Mouse (Mus musculus): ENCODE results near the gene Pxt1.

The Pxt1 gene

DNA sequence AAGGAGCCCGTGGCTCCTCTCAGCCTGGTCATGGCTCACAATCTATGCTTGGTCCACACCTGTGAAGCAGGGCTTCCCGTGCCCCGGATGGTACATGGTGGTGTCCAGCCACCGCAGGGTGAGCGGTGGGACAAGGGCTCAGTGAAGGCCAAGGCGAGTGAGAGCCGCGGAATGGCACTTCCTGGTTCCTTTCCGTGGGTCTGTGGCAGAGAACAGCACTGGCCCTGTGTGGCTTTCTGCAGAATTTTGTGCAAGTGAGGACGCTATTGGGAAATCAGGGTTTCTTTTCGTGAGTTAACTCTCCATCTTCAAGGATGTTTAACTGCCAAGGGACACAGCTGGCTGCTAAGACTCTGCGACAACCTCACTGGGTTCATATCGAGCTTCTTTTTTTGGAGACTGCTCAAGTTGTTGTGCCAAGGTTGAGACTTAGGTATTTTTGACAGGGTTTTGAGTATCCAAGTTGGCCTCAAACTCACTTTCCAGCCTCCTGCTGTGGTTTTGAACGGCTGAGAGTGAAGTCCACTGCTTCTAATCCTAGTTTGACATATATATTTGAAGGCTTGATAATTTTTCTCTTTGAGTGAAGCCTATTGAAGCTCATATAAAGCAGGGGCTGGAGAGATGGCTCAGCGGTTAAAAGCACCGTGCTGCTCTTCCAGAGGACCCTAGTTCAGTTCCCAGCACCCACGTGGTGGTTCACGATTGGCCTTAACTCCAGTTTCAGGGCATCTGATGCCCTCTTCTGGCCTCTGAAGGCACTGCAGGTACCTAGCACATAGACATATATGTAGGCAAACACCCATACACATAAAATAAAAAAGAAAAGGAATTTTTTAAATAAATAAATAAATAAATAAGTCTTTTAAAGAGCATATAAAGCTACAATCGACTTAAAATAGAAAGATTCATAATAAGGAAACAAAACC, 3.6 kb upstream of the Pxt1 start:
- DNase-seq (ENCODE audit: extremely low read depth, low read depth, low spot score), result no peak

DNA sequence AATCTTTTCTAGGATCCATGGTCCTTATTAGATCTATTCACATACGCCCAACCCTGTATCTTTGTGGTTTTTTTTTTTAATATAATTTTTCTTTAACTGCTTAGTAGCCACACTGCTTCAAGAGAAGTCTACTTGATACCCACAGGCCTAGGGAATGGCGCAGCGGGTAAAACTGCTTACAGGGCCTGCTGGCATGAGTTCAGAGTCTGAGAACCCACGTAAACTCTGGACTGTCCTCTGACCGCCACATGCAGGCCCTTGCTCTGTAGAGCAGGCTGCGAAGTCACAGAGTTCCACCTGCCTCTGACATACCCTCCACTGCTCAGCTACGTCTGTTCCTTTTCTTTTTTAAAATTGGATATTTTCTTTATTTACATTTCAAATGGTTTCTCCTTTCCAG, 841 bp upstream of the Pxt1 start:
- no peak for DNase-seq (ENCODE audit: extremely low read depth, low read depth, low spot score)

DNA sequence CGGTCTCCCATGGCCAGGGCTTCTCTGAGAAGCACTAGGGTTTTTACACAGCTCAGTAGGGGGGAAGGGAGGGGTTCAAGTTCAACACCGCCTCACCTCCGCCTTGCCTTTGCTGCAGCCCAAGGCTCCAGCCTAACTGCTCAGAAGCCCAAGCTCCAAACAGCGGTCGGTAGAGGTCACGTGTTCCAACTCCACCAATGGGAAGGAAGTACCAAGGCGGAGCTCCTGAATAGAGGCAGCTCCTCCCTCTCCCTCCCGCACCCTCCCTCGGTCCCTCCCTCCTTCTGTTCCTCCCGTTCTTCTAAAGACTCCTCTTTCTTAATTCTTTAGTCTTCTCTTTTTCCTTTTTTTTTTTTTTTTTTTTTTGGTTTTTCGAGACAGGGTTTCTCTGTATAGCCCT, 1.5 kb downstream of the Pxt1 start:
- DNase-seq (ENCODE audit: extremely low read depth, low read depth, low spot score), result no peak

DNA sequence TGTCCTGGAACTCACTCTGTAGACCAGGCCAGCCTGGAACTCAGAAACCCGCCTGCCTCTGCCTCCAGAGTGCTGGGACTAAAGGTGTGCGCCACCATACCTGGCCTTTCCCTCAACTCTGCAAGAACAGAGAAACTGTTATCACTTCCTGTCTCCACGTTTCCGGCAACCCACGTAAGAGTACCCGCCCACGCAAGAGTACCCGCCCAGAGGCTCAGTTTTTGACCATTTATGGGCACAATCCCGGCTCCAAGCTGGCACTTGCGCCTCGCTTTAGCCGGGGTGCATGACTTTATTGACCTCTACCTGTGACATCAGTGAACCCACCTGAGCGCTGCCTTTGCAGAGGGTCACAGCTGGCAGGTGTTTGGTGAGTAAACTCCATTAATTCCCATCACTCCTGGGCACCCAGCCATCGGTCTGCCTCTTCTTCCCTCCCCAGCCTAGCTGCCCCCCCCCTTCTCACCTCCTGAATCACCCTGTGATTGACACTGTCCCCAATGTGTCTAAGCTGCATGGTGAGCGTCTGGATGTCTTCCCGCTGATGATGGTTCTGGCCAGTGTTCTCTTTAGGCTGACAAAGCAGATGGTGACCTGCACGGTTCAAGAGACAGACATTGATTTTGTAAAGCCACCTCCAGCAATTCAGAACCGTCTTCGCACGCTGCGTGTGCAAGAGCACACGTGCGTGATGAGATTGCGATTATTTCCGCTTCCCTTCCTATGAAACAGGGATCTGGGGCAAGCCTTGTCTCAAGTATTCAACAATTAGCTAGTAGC, 2.7 kb downstream of the Pxt1 start:
- DNase-seq (ENCODE audit: extremely low read depth, low read depth, low spot score), result no peak

DNA sequence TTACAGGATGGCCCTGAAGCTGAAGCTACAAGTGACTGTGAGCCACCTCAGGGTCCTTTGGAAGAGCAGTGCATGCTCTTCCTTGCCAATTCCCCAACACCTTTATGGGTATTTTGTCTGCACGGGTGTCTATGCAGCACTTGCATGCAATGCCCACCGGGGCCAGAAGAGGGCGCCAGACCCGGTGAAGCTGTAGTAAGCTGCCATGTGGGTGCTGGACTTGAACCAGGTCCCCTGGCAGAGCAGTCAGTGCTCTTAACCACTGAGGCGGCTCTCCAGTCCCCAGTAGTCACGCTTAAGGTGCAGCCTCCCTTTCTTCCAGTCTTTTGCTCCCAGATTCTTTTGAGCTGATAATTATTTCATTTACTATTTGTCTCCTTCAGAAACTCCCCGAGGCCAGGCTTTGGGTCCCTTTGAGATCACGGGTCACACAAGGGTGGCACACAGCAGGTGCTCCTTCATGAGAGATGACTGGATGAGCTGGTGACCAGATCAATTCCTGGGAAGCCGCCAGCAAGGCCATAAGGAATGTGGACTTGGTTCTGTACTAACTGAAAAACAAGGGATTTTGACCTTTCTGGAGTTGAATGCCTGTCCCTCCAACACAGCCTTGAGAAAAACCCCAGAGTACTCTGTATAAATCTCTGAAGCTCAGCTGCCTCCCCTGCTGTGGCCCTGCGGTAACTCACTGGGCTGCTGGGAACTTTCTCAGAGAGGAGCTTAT, 6.9 kb downstream of the Pxt1 start:
- DNase-seq (ENCODE audit: extremely low read depth, low read depth, low spot score), result no peak

DNA sequence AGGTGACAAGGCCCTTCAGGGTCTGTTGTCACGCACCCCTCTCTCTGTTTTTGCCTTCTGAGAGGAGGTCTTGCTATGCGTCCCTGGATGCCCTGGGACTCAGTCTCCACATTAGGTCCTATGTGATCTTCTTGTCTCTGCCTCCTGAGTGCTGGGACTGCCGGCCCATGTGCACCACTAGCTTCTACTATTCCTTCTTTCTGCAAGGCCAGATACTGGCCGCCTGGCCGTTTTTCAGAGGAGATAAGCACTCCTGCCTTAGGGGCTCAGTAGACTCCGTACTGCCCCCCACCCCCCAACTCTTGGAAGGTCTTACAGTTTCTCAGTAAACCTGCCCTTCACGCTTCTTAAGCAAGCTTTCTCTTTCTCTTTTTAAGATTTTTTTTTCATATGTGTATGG, 7.5 kb downstream of the Pxt1 start:
- DNase-seq (ENCODE audit: extremely low read depth, low read depth, low spot score), result no peak

DNA sequence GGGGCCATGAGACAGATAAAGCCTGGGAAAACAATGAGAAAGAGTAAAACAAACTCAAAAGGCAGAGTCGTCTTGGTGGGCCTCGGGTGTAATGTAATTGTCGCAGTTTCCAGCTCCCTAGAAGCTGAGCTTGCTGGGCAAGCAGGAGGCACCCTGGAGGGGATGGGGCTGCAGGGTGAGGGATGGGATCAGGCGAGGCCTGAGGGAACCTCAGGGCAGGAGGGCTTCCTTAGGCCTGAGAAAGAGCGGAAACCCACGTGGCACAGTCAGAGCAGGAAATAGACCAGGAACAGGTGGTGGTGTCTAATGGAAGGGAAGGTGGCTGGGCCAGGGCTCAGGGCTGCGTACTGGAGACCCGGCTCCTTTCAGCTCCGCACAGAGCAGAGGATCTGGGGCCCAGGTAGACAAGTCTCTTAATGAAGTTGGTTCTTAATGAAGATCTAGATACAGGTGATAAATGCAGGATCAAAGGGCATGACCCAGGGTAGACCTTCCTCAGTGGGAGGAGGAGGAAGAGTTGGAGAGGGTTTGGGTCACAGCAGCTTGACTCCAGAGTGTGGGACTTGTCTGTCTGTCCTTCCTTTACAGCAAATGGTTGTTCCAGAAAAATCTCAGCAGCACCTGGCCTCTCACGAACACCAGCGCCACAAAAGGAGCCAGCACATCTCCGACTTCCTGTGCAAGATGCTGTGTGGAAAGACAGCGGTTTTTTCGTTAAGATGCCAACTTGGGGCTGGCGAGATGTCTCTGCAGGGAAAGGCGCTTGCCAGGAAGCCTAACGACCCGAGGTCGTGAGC, 9.3 kb downstream of the Pxt1 start:
- DNase-seq (ENCODE audit: extremely low read depth, low read depth, low spot score), result no peak

DNA sequence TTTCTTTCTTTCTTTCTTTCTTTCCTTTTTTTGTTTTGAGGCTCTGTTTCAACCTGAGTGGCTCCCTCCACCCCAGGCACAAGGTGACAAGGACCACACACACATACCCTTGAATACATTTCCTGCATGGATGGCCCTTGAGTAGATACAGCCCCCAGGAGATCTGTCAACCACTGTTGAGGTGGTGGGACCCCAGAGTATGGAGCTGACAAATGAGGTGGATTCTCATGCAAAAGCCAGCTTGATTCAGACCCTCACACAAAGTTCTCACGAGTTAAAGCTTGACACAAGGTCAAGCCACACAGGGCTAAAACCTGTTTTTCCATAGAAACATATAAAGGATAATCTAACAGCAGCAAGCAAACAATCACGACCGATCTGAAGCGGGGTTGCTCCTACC, 11.4 kb downstream of the Pxt1 start:
- no peak for DNase-seq (ENCODE audit: extremely low read depth, low read depth, low spot score)

DNA sequence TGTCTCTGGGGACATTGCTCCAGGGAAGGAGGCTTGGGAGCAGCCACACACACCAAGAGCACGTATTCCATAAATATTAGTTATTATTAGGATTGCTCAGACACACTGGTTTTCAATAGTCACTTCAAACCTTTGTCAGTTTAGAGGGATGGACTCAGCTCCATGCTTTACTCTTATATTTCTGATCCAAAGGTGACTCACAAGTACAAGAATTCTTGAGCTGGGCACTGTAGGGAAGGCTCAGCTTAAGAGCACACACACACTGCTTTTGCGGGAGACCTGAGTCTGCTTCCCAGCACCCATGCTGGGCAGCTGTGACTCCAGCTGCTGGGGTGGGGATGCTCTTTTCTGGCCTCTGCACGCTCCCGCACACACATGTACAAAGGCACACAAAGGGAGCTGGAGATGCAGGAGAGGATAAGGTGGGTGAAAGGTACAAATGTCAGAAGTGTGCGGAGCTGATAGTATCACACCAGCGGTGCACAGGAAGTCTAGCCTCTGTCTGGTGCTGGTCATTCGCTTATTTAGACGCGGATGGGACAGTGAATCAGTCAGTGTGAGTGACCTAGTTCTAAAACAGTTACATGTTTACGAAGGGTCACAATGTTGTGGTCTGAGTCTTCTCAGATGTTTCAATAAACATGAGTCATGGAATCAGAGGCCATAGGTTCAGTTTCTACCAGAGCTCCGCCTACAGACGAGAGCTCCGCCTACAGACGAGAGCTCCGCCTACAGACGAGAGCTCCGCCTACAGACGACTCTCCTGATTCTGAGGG, 12.0 kb downstream of the Pxt1 start:
- DNase-seq (ENCODE audit: extremely low read depth, low read depth, low spot score), result no peak

DNA sequence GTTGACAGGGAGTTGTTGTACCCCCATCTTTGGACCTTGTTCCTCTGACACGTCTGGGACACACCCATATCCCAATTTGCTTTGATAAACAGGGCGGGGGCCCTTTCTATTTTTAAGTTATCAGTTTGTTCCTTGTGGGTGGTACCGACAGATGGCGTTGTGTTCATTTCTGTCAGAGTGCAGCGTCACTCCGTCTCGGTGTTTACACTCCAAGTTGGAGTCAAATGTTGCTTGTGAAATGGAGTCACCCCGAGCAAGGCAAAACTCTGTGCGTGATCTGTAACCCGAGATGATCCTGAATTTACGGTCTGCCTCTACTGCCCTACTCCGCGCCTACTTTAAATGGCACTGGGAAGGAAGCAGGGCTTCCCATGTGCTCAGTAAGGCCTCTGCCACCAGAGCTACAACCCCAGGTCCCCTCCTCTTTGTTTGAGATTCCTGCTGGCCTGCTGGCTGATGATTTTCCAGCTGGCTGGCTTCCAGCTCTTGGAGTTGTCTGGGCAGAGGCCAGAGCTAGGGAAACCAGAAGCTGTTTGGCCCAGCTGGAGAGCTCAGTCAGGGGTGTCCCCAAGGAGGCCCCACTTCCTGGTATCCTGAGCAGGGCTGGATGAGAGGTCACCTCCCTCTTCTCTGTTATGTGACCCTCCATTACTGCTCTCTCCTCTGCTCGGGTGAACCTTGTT, 13.1 kb downstream of the Pxt1 start:
- DNase-seq (ENCODE audit: extremely low read depth, low read depth, low spot score), result no peak

DNA sequence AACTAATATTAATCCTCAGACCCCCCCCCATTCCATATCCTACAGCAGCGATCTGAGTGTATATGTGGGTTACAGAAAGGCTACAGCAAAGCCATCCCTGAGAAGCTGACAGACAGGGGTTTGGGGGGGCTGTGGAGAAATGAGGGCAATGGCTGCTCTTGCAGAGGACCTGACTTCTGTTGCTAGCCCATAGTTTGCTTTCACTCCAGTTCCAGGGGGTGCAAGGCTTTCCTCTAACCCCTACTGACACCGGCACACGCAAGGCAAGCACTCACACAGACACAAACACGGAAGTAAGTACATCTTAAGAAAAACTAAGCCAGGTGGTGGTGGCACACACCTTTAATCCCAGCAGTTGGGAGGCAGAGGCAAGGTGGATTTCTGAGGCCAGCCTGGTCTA, 14.3 kb downstream of the Pxt1 start:
- no peak for DNase-seq (ENCODE audit: extremely low read depth, low read depth, low spot score)

DNA sequence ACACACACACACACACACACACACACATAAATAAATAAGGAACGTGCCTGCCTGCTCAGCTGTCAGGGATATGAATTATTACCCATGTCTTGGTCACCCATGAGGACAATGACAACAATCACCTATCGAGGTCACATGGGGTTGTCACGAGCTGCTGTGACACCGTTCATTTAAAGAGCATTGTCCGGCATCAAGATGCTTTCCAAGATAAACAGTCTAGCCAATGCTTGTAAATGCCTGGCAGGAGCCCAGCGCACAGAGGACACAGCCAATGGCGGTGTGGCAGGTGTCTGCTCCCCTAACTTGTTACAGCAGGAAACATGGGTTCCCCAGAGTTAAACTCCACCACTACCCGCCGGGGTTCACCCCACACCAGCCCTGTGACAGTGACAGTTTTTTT, 15.6 kb downstream of the Pxt1 start:
- no peak for DNase-seq (ENCODE audit: extremely low read depth, low read depth, low spot score)

DNA sequence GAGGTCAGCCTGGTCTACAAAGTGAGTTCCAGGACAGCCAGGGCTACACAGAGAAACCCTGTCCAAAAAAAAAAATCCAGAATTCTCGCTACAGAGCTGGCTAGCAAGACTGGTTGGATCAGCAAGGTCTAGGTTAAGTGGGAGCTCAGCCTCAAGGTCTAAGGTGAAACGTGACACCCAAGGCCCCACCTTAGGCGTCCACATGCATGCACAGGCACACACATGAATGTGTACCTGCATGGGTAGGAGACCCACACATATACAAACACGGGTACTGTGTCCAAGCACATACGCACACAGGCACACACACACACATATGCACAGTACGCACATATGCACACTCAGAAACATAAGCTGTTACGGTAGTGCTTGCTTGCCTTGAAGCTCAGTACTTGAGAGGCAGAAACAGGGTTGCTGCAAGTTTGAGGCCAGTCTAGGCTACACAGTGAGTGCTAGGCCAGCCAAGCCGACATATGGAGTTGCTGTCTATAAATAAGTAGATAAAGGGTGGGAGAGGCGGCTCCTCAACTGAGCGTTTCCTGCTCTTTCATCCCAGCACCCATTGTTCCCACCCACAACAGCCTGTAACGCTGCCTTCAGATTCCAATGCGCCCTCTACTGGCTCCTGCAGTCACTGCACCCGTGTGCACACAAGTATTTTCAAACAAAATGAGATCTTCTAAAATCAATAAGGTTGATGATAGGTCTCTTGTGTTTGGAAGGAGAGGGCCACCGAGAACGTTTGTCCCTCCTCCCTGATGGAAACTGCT, 16.6 kb downstream of the Pxt1 start:
- no peak for DNase-seq (ENCODE audit: extremely low read depth, low read depth, low spot score)

DNA sequence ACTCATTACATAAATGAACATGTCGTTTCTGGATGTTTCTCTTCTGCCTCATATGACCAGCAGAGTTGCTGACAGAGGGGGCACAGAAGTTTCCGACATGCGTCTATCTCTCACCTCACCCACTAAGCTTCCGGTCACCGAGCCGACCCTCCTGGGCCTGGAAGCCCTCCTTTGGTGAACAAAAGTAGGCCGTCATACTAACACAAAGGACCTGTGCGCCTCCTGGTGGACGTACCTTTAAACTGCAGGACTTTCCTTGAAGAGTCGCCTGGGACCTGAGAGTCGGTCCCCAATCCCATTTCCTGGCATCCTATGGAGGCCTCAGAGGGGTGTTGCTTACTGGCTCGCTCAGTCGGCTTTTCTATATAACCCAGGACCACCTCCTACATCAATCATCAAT, 17.3 kb downstream of the Pxt1 start:
- no peak for DNase-seq (ENCODE audit: extremely low read depth, low read depth, low spot score)

DNA sequence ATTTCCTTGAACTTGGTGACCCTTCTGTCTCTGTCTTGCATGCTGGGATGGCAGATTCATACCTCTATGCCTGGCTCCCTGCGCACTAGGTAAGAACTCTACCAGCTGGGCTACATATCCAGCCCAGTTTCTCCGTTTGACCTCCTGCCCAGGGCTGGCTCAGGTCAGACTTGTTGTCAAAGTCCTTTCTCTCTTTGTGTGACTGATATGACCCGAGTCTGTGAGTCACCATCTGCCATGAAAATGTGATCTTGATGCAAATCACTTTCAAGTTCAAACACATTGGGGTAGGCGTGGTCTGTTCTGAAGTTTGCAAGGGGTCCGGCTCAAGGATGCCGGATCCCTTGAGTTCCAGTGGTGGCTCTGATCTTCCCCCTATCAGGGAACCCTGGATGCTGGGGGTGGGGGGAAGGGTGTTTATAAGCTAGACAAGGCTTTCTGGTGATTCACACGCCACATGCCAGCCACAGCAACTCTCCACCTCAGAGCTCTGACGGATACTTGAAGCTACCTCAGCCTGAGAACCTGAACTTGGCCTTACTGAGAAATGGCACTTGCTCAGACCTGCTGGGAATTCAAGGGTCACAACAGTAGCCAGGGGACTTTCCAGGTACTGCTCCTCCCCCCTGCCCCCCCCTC, 18.6 kb downstream of the Pxt1 start:
- no peak for DNase-seq (ENCODE audit: extremely low read depth, low read depth, low spot score)

DNA sequence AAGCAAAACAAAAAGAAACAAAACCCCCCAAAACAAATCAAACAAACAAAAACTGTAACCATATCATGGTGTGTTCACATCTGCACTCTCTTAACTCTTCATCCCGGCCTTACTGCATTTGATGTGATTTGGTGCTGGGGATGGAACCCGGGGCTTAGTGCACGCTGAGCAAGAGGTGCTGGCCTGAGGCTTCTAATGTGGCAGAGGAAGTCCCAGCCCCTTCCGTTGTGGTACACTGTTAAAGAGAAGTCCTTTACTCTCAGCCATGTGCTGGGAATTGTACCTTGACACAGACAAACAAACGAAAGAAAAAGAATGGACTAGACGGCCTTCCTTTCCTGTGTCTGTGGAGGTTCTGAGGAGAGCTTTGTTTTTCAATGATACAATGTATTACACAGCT, 21.5 kb downstream of the Pxt1 start:
- DNase-seq (ENCODE audit: extremely low read depth, low read depth, low spot score), result no peak

DNA sequence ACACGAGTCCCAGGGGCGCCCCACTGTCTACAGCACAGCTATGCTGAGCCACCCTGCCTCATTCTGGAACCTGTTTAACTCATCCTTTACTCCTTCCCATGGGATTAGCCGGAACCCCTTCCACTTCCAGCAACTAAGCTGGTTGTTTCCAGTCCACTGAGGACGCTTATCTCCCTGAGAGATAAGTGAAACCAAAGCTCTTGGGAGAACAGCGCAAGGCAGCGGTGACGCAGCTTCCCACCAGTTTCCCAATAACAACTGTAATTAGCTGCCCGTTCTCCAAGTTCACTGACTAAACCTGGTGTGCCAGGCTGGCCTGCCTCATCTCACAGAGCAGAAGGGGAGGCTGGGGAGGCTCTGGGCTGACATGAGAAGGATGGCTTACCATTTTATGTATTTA, 22.6 kb downstream of the Pxt1 start:
- DNase-seq (ENCODE audit: extremely low read depth, low read depth, low spot score), result no peak

DNA sequence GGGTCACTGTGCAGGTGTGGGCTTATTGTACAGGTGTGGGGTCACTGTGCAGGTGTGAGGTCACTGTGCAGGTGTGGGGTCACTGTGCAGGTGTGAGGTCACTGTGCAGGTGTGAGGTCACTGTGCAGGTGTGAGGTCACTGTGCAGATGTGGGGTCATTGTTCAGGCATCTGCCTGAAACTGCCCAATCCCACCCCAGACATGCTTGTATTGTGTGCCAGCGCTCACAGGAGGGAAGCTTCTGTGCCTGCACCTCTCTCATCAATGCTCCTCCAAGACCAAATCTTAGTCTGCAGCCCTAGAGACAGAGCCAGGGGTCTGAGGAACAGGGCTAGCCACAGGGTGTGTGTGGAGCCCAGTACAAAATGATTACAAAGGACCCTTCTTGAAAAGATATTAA, 27.1 kb downstream of the Pxt1 start:
- no peak for DNase-seq (ENCODE audit: extremely low read depth, low read depth, low spot score)
